Mouse (Mus musculus): ENCODE measurements around the gene Ppp1r17. TPM values are rescaled to one million over a fixed set of nuclear protein-coding genes. Genes with fewer than 3 reads are reported as not detected.

The Ppp1r17 gene
- polyA plus RNA-seq, 1 experiment from 2014 or later: 1.7 TPM

GRCm38 (mm10) chr6:56044270-56044669 lies 27.0 kb downstream of the Ppp1r17 start:
- H3K4me1 ChIP-seq: no peaks in the 10 kb centered on the region
- H3K9me3 ChIP-seq: no peaks in the 10 kb centered on the region
- 80% methylated on average over 5 of the region's 5 CpGs for WGBS
- no peak overlapping the region for H3K27ac ChIP-seq
- H3K27me3 ChIP-seq (ENCODE audit: poor library complexity, severe bottlenecking): no peaks in the 10 kb centered on the region
- H3K36me3 ChIP-seq (replicated peaks): no peaks in the 10 kb centered on the region
- no peak for DNase-seq (ENCODE audit: extremely low spot score, low spot score)
- H3K4me3 ChIP-seq: no peak overlapping the region

GRCm38 (mm10) chr6:56044716-56045115 lies 27.4 kb downstream of the Ppp1r17 start:
- Histone ChIP-seq H3K9me3 (no peaks in the 10 kb centered on the region), H3K27ac (no peak overlapping the region), H3K4me3 (no peak overlapping the region), H3K4me1 (no peaks in the 10 kb centered on the region), H3K36me3 (replicated peaks) (no peaks in the 10 kb centered on the region), H3K27me3 (ENCODE audit: poor library complexity, severe bottlenecking) (no peaks in the 10 kb centered on the region)
- 77% methylated on average over 1 of the region's 1 CpGs for WGBS
- DNase-seq (ENCODE audit: extremely low spot score, low spot score): no peak

- no peaks in the 10 kb centered on the region for H3K9me3 ChIP-seq
- DNase-seq (ENCODE audit: extremely low spot score, low spot score): peak; percentile 1
- no peak overlapping the region for H3K4me3 ChIP-seq
- no peaks in the 10 kb centered on the region for H3K36me3 ChIP-seq (replicated peaks)
- H3K27ac ChIP-seq: no peak overlapping the region
- no peaks in the 10 kb centered on the region for H3K4me1 ChIP-seq
- H3K27me3 ChIP-seq (ENCODE audit: poor library complexity, severe bottlenecking): no peaks in the 10 kb centered on the region
- 88% methylated on average over 3 of the region's 3 CpGs for WGBS
Observed at GRCm38 (mm10) chr6:56048580-56048979, 31.3 kb downstream of the Ppp1r17 start.

- H3K36me3 ChIP-seq (replicated peaks): no peaks in the 10 kb centered on the region
- no peaks in the 10 kb centered on the region for H3K27me3 ChIP-seq (ENCODE audit: poor library complexity, severe bottlenecking)
- H3K4me1 ChIP-seq: no peaks in the 10 kb centered on the region
- H3K27ac ChIP-seq: no peak overlapping the region
- peak; percentile 25 for DNase-seq (ENCODE audit: extremely low spot score, low spot score)
- 36% methylated on average over 4 of the region's 4 CpGs for WGBS
- no peak overlapping the region for H3K4me3 ChIP-seq
- H3K9me3 ChIP-seq: no peaks in the 10 kb centered on the region
Observed at GRCm38 (mm10) chr6:56049104-56049503, 31.8 kb downstream of the Ppp1r17 start.

GRCm38 (mm10) chr6:56063736-56064135 lies 46.4 kb downstream of the Ppp1r17 start:
- Histone ChIP-seq H3K4me1 (no peaks in the 10 kb centered on the region), H3K9me3 (no peaks in the 10 kb centered on the region), H3K27ac (no peak overlapping the region), H3K36me3 (replicated peaks) (no peaks in the 10 kb centered on the region), H3K4me3 (no peak overlapping the region), H3K27me3 (ENCODE audit: poor library complexity, severe bottlenecking) (no peaks in the 10 kb centered on the region)
- no peak for DNase-seq (ENCODE audit: extremely low spot score, low spot score)

- no peak overlapping the region for H3K4me3 ChIP-seq
- no peaks in the 10 kb centered on the region for H3K36me3 ChIP-seq (replicated peaks)
- no peaks in the 10 kb centered on the region for H3K9me3 ChIP-seq
- H3K4me1 ChIP-seq: no peaks in the 10 kb centered on the region
- WGBS: 42% methylated on average over 5 of the region's 5 CpGs
- H3K27ac ChIP-seq: no peak overlapping the region
- DNase-seq (ENCODE audit: extremely low spot score, low spot score): peak; percentile 19
- no peaks in the 10 kb centered on the region for H3K27me3 ChIP-seq (ENCODE audit: poor library complexity, severe bottlenecking)
Observed at GRCm38 (mm10) chr6:56066632-56067282, 49.5 kb downstream of the Ppp1r17 start.

- Histone ChIP-seq H3K36me3 (replicated peaks) (no peaks in the 10 kb centered on the region), H3K4me3 (no peak overlapping the region), H3K27me3 (ENCODE audit: poor library complexity, severe bottlenecking) (no peaks in the 10 kb centered on the region), H3K27ac (no peak overlapping the region), H3K4me1 (no peaks in the 10 kb centered on the region), H3K9me3 (no peaks in the 10 kb centered on the region)
- no peak for DNase-seq (ENCODE audit: extremely low spot score, low spot score)
Observed at GRCm38 (mm10) chr6:56068516-56068915, 51.2 kb downstream of the Ppp1r17 start.

GRCm38 (mm10) chr6:56076378-56076805 lies 59.1 kb downstream of the Ppp1r17 start:
- Histone ChIP-seq H3K4me1 (no peaks in the 10 kb centered on the region), H3K36me3 (replicated peaks) (no peaks in the 10 kb centered on the region), H3K27ac (no peak overlapping the region), H3K4me3 (no peak overlapping the region), H3K27me3 (ENCODE audit: poor library complexity, severe bottlenecking) (no peaks in the 10 kb centered on the region), H3K9me3 (no peaks in the 10 kb centered on the region)
- no peak for DNase-seq (ENCODE audit: extremely low spot score, low spot score)
- WGBS: 41% methylated on average over 4 of the region's 4 CpGs

Other genes starting within 250 kb of the Ppp1r17 start
- not detected in 2 replicates for gene Itprid1, start 180.6 kb upstream of the Ppp1r17 start, polyA plus RNA-seq (2016; fragmentation: Nextera tagmentation; extraction: Ambion mirVana)